Mouse (Mus musculus) heart, postnatal 0 days (tissue): ENCODE measurements around the gene Papola.
"Not testable (repeated sequence)": the region's sequence is repeated elsewhere in the genome, so short reads cannot be mapped to it uniquely, and the experiment has no call there.

Experiments used
- CTCF ChIP-seq: IDR thresholded peaks from 2 replicates; pipeline ENCODE4 v1.5.1; 2016; ENCODE audit warnings: antibody characterized with exemption, control low read depth, low read depth
- EP300 ChIP-seq: IDR thresholded peaks from 2 replicates; pipeline ENCODE4 v1.6.1; 2016; ENCODE audit warnings: antibody characterized with exemption, low read depth

- not testable (repeated sequence) for TF ChIP-seq EP300, CTCF
These were observed 56.1 kb downstream of the Papola start for GRCm38 (mm10) chr12:105840545-105840944.
